Mouse (Mus musculus): Measurements from ENCODE around the gene Ccin. TPM values are rescaled to one million over a fixed set of nuclear protein-coding genes. Genes with fewer than 3 reads are reported as not detected.

Gene Ccin
- polyA plus RNA-seq, 1 experiment from 2014 or later = not detected

DNA sequence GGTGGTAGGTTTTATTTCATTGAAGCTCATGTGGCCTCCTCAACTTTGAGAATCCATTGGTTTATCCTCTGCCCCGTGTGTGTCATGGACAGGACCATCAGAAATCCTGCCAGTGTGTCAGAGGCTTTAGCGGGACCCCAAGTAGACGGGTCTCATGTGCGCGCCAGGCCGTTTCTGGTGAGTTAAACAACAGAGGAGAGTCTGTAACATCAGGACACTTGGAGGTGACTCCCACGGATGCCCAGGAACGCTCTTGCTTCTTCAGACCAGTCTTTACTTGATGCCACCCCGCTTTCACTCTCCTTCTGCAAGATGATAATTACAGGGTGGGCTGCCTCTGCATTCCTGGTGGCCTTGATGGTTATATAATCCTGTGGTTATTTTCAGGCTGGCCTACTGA, 40.4 kb downstream of the Ccin start:
- Histone ChIP-seq H3K27me3 (no peaks in the 10 kb centered on the region), H3K9ac (no peak overlapping the region), H3K36me3 (peaks cover 91% of the 10 kb centered on the region), H3K27ac (replicated peaks) (no peak overlapping the region), H3K4me1 (replicated peaks) (no peaks in the 10 kb centered on the region), H3K9me3 (no peaks in the 10 kb centered on the region), H3K4me2 (no peak overlapping the region), H3K4me3 (no peak overlapping the region)
- no peak for ATAC-seq (ENCODE audit: low FRiP score, low read depth)
- WGBS = 97% methylated on average over 9 of the region's 9 CpGs

DNA sequence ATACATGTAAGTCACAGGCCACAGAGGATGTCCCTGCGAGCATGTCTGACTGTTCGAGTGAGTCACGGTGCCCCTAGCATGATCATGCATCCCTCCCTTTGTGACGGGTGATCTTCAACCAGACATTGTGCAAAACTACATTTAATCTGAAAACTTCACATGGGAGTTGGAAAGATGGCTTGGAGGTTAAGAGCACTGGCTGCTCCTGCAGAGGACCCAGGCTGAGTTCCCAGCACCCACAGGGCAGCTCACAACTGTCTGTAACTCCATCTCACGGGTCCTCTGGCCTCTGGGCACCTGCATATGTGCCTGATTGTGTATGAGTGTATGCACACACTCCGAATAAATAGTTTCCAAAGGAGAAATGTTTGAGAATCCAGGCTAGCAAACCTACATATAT, 41.0 kb downstream of the Ccin start:
- Histone ChIP-seq H3K9ac (no peak overlapping the region), H3K27me3 (no peaks in the 10 kb centered on the region), H3K36me3 (peaks cover 87% of the 10 kb centered on the region), H3K27ac (replicated peaks) (no peak overlapping the region), H3K4me3 (no peak overlapping the region), H3K9me3 (no peaks in the 10 kb centered on the region), H3K4me2 (no peak overlapping the region), H3K4me1 (replicated peaks) (no peaks in the 10 kb centered on the region)
- 97% methylated on average over 6 of the region's 6 CpGs for WGBS
- ATAC-seq (ENCODE audit: low FRiP score, low read depth) = no peak

DNA sequence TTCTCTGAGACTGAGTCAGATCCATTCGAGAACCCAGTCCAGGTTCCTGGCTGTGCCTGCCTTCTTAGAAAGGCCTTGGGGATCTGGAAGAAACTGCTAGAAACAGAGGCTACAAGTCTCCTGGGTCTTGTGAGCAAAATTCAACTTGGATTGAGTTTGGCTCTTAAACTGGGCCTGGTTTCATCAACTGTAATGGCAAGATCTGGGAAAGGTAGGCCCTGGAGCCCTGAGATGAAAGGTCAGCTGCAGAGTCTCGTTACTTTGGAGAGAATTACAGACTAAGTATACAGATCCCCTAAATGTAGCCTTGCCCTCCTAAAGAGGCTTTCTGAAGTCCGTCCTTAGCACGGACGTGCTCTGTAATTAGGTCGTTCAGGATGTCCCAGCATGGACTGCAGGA, 42.3 kb downstream of the Ccin start:
- no peak overlapping the region for H3K9ac ChIP-seq
- no peaks in the 10 kb centered on the region for H3K27me3 ChIP-seq
- H3K27ac ChIP-seq (replicated peaks) = no peak overlapping the region
- H3K4me3 ChIP-seq = no peak overlapping the region
- no peak for ATAC-seq (ENCODE audit: low FRiP score, low read depth)
- H3K4me2 ChIP-seq = no peak overlapping the region
- 94% methylated on average over 6 of the region's 6 CpGs for WGBS
- H3K36me3 ChIP-seq = peaks cover 81% of the 10 kb centered on the region
- H3K9me3 ChIP-seq = no peaks in the 10 kb centered on the region
- no peaks in the 10 kb centered on the region for H3K4me1 ChIP-seq (replicated peaks)

DNA sequence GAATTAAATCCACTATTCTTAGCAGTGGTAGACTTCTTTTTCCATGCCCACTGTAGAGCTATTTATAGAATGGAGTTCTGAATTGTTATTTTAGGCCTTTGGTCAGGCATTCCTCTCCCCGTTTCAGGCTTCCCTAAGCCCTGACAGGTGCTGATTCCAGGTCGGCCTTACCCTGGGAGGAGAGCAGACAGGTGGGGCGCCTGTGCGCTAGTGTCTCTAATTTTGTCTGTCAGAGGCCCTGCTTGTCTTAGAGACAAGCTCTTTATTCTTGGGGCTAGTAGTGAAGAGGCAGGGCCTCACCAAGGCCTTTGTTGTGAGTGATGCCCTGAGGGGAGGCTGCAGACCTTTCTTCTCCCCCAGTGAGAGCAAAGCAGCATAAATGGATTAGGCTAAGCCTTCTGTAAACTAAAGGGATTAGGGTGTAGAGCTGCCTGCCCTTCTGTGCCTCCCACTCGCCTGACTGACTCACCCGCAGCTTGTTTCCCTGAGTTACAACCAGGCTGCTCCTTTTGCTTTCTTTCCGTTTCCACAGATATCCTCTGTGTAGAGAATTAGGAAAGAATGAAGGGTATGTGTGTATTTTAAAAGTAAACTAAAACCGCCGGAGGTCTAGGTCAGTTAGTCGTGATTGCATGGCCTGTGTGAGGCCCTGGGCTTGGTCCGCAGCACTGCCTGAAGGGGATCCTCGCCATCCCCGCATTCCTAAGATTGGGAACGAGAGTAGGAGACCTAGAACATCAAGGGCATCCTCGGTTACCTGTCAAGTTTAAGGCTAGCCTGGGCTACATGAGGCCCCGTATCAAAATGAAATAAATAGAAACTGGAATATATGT, 45.2 kb downstream of the Ccin start:
- Histone ChIP-seq H3K4me2 (no peak overlapping the region), H3K9ac (no peak overlapping the region), H3K9me3 (no peaks in the 10 kb centered on the region), H3K27me3 (no peaks in the 10 kb centered on the region), H3K36me3 (peaks cover 77% of the 10 kb centered on the region), H3K4me3 (no peak overlapping the region), H3K27ac (replicated peaks) (0 out of 2 replicates have a peak overlapping the region, but pooled peaks have one; percentile 26), H3K4me1 (replicated peaks) (no peaks in the 10 kb centered on the region)
- no peak for ATAC-seq (ENCODE audit: low FRiP score, low read depth)
- WGBS = 60% methylated on average over 16 of the region's 16 CpGs

DNA sequence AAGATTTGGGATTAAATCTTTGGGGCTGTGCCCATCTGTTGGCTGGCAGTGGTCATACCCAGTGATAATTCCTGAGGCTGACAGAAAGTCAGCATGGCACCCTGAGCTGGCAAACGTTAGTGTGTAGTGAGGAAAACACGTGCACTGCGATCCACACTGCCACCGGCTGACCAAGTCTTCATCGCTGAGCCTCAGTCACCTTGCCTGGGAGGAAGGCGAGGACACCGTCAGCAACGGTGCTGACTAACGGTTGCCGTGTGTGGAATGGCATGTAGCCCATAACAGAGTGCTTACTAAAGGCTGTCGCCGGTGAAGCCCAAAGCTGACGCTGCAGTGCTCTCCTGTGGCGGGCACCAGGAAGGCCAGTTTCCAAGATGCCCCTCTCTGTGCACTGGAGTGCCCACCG, 46.4 kb downstream of the Ccin start:
- H3K36me3 ChIP-seq = peaks cover 67% of the 10 kb centered on the region
- no peaks in the 10 kb centered on the region for H3K9me3 ChIP-seq
- WGBS = 93% methylated on average over 15 of the region's 15 CpGs
- no peaks in the 10 kb centered on the region for H3K27me3 ChIP-seq
- no peak overlapping the region for H3K4me3 ChIP-seq
- no peak overlapping the region for H3K9ac ChIP-seq
- H3K4me2 ChIP-seq = no peak overlapping the region
- H3K4me1 ChIP-seq (replicated peaks) = no peaks in the 10 kb centered on the region
- no peak overlapping the region for H3K27ac ChIP-seq (replicated peaks)
- no peak for ATAC-seq (ENCODE audit: low FRiP score, low read depth)

DNA sequence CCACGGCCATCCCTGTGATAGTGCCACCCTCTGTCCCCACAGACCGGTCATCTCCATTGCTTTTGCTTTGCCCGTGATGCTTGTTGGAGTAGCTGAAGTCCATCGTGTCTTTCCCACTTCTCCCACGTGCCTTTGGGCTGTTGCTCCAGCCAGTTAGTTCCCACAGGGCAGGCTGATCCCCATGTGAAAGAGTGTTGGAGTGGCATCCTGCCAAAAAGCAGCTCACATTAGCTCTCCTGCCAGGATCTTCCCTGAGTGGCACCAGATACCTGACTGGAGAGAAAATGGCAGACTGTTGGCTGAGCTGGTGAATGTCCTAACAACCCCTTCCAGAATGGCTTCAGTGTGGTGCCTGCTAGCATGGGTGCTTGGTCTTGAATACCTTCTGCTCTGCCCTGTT, 48.2 kb downstream of the Ccin start:
- no peak overlapping the region for H3K4me3 ChIP-seq
- no peak overlapping the region for H3K4me2 ChIP-seq
- H3K9me3 ChIP-seq = no peaks in the 10 kb centered on the region
- peaks cover 49% of the 10 kb centered on the region for H3K36me3 ChIP-seq
- H3K9ac ChIP-seq = no peak overlapping the region
- ATAC-seq (ENCODE audit: low FRiP score, low read depth) = no peak
- 73% methylated on average over 5 of the region's 5 CpGs for WGBS
- H3K27ac ChIP-seq (replicated peaks) = no peak overlapping the region
- no peaks in the 10 kb centered on the region for H3K27me3 ChIP-seq
- H3K4me1 ChIP-seq (replicated peaks) = no peaks in the 10 kb centered on the region

Other genes starting within 250 kb of the Ccin start
- not detected in 2 replicates for gene Olfr159, start 212.5 kb upstream of the Ccin start, polyA plus RNA-seq (2015; fragmentation: Nextera tagmentation; extraction: Ambion mirVana)
- gene Olfr156, start 159.6 kb upstream of the Ccin start, polyA plus RNA-seq (2015; fragmentation: Nextera tagmentation; extraction: Ambion mirVana) = not detected in 2 replicates
- not detected in 2 replicates for gene Olfr157, start 143.3 kb upstream of the Ccin start, polyA plus RNA-seq (2015; fragmentation: Nextera tagmentation; extraction: Ambion mirVana)
- not detected in 2 replicates for gene Olfr155, start 131.9 kb upstream of the Ccin start, polyA plus RNA-seq (2015; fragmentation: Nextera tagmentation; extraction: Ambion mirVana)
- 5.4 TPM in 2 replicates for gene Reck, start 108.0 kb upstream of the Ccin start, polyA plus RNA-seq (2015; fragmentation: Nextera tagmentation; extraction: Ambion mirVana)
- gene Glipr2, start 26.1 kb upstream of the Ccin start, polyA plus RNA-seq (2015; fragmentation: Nextera tagmentation; extraction: Ambion mirVana) = 35.2 and 38.8 TPM in 2 replicates
- gene Clta, start 21.0 kb downstream of the Ccin start, polyA plus RNA-seq (2015; fragmentation: Nextera tagmentation; extraction: Ambion mirVana) = 342 and 343 TPM in 2 replicates
- gene Gne, start 100.7 kb downstream of the Ccin start, polyA plus RNA-seq (2015; fragmentation: Nextera tagmentation; extraction: Ambion mirVana) = 25.1 and 28.6 TPM in 2 replicates

All from hindbrain, embryonic 15.5 days (tissue).